Mouse (Mus musculus) limb, embryonic 10.5 days (tissue): ENCODE measurements around the gene Hecw1. TPM values are rescaled to one million over a fixed set of nuclear protein-coding genes. Genes with fewer than 3 reads are reported as not detected.

Experiments used
- DNase-seq: peaks from one replicate; pipeline ENCODE4 v3.0.0-alpha.2; 2017; ENCODE audit warnings: low spot score
- H3K27ac ChIP-seq: fragments of 300-500 bp; sonication (generic); 2 replicates; pipeline ENCODE4 v1.5.1; 2016; ENCODE audit warnings: mild to moderate bottlenecking
- H3K27me3 ChIP-seq: fragments of 300-500 bp; sonication (generic); 2 replicates; pipeline ENCODE4 v1.6.1; 2016; ENCODE audit warnings: low read depth, mild to moderate bottlenecking; ENCODE audit not compliant: poor library complexity, severe bottlenecking
- H3K36me3 ChIP-seq: fragments of 300-500 bp; sonication (generic); 2 replicates; pipeline ENCODE4 v1.6.1; 2016; ENCODE audit warnings: mild to moderate bottlenecking, moderate library complexity
- H3K4me1 ChIP-seq: fragments of 300-500 bp; sonication (generic); 2 replicates; pipeline ENCODE4 v1.6.1; 2016
- H3K4me3 ChIP-seq: fragments of 300-500 bp; sonication (generic); 2 replicates; pipeline ENCODE4 v1.5.1; 2016; ENCODE audit warnings: mild to moderate bottlenecking, moderate library complexity
- H3K9me3 ChIP-seq: fragments of 300-500 bp; sonication (generic); replicated peaks from 2 replicates; pipeline ENCODE4 v1.6.1; 2016; ENCODE audit warnings: mild to moderate bottlenecking
- WGBS: fragments of 180-500 bp; shearing (Covaris S2); methylation state at CpG from one replicate; pipeline ENCODE4 v1.1.7; 2016; 5-methylcytosine and 5-hydroxymethylcytosine counted together
- polyA plus RNA-seq: library from polyadenylated mRNA; unstranded; fragments of >200 nt; fragmentation: Nextera tagmentation; extraction: Ambion mirVana; gene quantifications from 2 replicates; pipeline ENCODE4 v1.2.1, GENCODE M21; 2016

Hecw1 gene
- polyA plus RNA-seq, 1 experiment from 2014 or later: 0.09 TPM

DNA sequence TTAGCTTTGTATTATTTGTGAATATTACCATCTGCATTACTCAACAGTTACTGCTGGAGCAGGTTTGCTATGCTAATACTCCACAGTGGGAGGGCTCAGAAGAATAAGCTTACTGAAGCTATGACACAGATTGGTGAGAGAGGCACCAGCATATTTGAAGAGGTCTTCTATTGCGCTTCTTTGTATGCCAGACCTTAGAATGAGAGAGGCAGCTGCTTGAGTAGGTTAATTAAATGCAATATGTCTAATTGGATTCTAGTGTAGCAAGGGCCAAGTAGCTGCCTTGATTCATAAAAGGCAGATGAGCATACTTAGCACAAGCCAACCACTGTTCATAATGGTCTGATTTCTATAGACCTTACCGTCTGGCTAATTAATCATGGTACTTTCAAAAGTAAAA is 35.2 kb downstream of the Hecw1 start:
- DNase-seq: no peak
- 96% methylated on average over 2 of the region's 2 CpGs for WGBS
- H3K9me3 ChIP-seq: no peaks in the 10 kb centered on the region
- no peak overlapping the region for H3K4me3 ChIP-seq
- no peak overlapping the region for H3K27ac ChIP-seq
- H3K27me3 ChIP-seq: no peaks in the 10 kb centered on the region
- no peaks in the 10 kb centered on the region for H3K4me1 ChIP-seq
- no peaks in the 10 kb centered on the region for H3K36me3 ChIP-seq

DNA sequence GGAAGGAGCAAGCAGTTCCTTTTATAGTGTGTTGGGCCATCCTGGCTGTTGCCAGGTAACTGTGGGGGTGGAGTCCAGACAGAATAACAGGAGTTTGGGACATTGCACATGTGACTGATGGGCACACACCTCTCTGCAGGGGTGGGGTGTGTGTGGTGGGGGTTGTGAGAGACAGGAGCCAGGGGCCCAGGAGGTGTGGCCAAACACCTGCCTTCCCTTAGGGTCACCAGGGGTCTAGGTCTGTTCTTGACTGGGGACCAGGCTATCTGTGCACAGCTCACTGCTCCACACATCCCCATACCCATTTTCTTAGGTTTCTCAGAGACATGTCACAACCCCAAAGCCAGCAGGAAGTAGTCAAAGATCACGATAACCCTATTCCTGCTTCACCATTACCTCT is 51.9 kb downstream of the Hecw1 start:
- H3K36me3 ChIP-seq: no peaks in the 10 kb centered on the region
- DNase-seq: no peak
- no peaks in the 10 kb centered on the region for H3K9me3 ChIP-seq
- 87% methylated on average over 1 of the region's 1 CpGs for WGBS
- no peaks in the 10 kb centered on the region for H3K4me1 ChIP-seq
- no peak overlapping the region for H3K27ac ChIP-seq
- no peak overlapping the region for H3K4me3 ChIP-seq
- H3K27me3 ChIP-seq: no peaks in the 10 kb centered on the region

DNA sequence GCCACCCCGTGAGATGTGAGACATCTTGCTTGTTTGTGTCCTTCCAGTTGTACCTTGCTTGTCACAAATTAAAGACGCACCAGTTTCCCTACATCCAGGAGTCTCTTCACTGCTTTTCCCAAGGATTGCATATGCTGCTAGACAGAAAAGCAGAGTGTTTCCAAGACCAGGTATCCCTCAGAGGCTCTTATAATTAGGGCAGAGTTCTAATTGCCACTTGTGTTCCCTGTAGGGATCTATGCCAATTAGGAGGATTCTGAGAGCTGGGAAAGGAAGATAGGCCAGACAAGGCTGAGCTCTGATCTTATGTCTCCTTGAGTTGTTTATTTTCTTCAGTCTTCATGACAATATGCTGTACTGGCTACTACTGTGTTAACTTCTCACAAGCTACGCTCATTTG is 55.5 kb downstream of the Hecw1 start:
- DNase-seq: no peak
- WGBS: 86% methylated on average over 3 of the region's 3 CpGs

DNA sequence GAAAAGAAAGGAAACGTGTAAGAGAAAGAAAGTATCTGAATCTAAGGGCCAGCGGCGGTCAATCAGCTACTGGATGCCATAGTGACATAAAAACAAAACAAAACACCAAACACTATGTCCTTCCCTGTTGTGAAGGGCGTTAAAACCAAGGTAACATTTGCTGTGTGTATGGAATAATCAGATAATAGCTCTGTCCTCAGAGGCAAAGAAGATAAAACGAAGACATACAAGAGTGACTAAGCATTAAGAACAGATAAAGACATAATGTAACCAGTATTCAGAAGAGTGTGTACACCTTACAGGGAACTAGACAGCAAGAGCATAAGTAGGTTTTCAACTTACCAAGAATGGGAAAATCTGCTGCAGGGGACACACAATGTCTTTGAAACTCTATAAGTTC is 62.0 kb downstream of the Hecw1 start:
- H3K4me1 ChIP-seq: no peaks in the 10 kb centered on the region
- DNase-seq: no peak
- H3K36me3 ChIP-seq: no peaks in the 10 kb centered on the region
- no peak overlapping the region for H3K4me3 ChIP-seq
- H3K27ac ChIP-seq: no peak overlapping the region
- 86% methylated on average over 5 of the region's 5 CpGs for WGBS
- H3K9me3 ChIP-seq: no peaks in the 10 kb centered on the region
- H3K27me3 ChIP-seq: no peaks in the 10 kb centered on the region

More for the DNA sequence above, 55.5 kb downstream of the Hecw1 start:
- no peak overlapping the region for H3K4me3 ChIP-seq
- no peaks in the 10 kb centered on the region for H3K4me1 ChIP-seq
- H3K9me3 ChIP-seq: no peaks in the 10 kb centered on the region
- no peak overlapping the region for H3K27ac ChIP-seq
- no peaks in the 10 kb centered on the region for H3K27me3 ChIP-seq
- H3K36me3 ChIP-seq: no peaks in the 10 kb centered on the region

DNA sequence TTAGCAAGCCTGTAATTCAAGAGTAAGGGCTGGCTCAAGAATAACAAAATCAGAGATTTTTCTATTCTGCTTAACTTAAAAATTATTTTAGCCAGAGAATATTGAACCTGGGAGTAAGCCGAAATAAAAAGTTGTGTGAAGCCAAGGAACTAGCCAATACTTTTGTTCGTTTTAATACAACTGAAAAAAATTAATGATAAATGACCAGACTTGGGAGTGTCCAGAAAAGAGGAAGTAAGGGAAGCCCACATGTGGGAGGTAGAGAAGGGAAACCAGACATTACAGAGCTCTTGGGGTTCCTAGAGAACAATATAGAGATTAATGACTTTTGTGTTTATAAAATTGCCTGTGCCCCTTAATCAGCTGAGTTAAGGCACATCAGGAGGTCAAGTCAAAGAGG is 66.0 kb downstream of the Hecw1 start:
- no peak overlapping the region for H3K4me3 ChIP-seq
- no peaks in the 10 kb centered on the region for H3K36me3 ChIP-seq
- H3K27me3 ChIP-seq: no peaks in the 10 kb centered on the region
- no peak for DNase-seq
- no peaks in the 10 kb centered on the region for H3K9me3 ChIP-seq
- no peaks in the 10 kb centered on the region for H3K4me1 ChIP-seq
- 94% methylated on average over 2 of the region's 2 CpGs for WGBS
- no peak overlapping the region for H3K27ac ChIP-seq

DNA sequence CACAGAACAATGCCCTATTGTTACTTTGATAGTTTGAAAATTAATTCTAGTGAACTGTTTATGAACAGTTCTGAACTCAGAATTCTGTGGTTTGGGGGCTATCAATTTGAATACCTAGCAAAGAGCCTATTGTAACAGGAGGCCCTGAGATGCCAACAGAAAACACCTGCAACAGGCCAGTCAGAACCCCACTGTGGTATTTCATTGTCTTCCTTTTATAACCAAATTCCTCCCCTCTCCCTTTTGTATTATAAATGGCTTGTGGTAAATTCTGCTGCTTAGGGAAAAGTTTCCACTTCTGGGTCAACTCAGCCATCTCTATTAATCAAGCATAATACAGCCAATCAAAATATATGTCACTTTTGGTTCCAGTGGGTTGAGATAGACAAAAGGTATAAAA is 83.5 kb downstream of the Hecw1 start:
- H3K4me1 ChIP-seq: no peaks in the 10 kb centered on the region
- no peak overlapping the region for H3K4me3 ChIP-seq
- H3K9me3 ChIP-seq: no peaks in the 10 kb centered on the region
- no peaks in the 10 kb centered on the region for H3K36me3 ChIP-seq
- no peaks in the 10 kb centered on the region for H3K27me3 ChIP-seq
- DNase-seq: no peak
- no peak overlapping the region for H3K27ac ChIP-seq

DNA sequence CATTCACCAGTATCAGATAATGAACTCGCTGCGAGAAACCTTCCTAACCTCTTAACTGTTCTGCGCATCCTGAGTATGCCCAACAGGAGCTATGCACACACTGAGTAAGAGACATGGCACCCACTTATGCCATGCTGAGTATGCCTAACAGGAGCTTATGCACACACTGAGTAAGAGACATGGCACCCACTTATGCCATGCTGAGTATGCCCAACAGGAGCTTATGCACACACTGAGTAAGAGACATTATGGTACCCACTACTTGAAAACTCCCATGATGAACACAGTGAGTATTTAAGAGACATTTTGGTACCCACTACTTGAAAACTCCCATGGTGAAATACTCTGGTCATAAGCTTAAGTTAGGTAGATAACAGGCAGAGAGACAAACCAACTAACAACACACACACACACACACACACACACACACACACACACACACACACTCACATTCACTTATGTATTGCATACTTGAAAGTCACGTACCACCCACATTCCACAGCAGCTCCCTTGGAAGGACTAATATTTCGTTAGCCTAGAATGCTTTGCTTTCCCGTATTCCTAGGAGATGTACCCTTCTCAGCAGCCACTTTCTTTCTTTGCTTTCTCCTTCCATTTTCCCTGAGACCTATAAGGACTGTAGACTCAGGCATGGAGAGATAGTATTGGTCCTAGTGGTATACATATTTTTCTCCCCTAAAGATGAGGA is 94.0 kb downstream of the Hecw1 start:
- H3K27ac ChIP-seq: no peak overlapping the region
- 93% methylated on average over 6 of the region's 6 CpGs for WGBS
- H3K4me3 ChIP-seq: no peak overlapping the region
- no peaks in the 10 kb centered on the region for H3K27me3 ChIP-seq
- no peak for DNase-seq
- no peaks in the 10 kb centered on the region for H3K9me3 ChIP-seq
- H3K4me1 ChIP-seq: no peaks in the 10 kb centered on the region
- no peaks in the 10 kb centered on the region for H3K36me3 ChIP-seq

DNA sequence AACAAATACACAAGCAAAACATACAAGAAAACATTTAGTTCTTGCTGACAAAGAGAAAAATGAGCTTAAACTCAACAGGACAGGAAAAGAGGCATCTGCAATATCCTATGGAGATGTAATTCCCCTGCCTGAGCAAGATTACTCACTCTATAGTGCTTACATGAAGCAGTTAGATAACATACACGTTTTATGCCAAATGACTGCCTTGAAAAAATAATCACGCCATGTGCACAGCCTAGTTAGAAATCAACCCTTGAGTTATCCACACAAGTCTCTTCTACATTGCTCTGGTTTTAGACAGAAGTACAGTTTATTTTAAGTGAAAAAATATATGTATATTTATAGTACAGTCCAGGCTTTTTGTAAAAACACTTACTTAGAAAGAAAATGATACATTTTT is 98.2 kb downstream of the Hecw1 start:
- no peak overlapping the region for H3K4me3 ChIP-seq
- H3K27ac ChIP-seq: no peak overlapping the region

DNA sequence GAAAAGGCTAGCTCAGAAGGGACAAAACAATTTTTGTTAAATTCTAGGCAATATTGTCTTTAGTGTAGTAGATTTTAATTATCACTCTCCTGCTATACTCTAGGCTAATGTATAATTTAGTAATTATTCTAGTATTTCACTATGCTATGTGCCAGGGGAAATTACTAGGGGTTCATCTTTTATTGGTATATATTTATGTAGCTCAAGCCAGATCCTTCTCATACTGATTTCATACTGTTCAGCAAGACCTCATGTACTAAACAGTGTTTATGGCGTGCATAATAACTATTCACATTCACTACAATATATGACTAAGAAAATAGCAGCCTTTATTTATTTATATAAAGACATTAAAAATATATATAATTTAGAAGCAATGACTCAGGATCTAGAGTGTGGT is 109.6 kb downstream of the Hecw1 start:
- Histone ChIP-seq H3K27ac (no peak overlapping the region), H3K4me3 (no peak overlapping the region), H3K36me3 (no peaks in the 10 kb centered on the region), H3K27me3 (no peaks in the 10 kb centered on the region), H3K4me1 (no peaks in the 10 kb centered on the region), H3K9me3 (no peaks in the 10 kb centered on the region)
- 88% methylated on average over 1 of the region's 1 CpGs for WGBS
- DNase-seq: no peak

More for the DNA sequence above, 98.2 kb downstream of the Hecw1 start:
- no peaks in the 10 kb centered on the region for H3K9me3 ChIP-seq
- no peak for DNase-seq
- H3K27me3 ChIP-seq: no peaks in the 10 kb centered on the region
- 83% methylated on average over 2 of the region's 2 CpGs for WGBS
- no peaks in the 10 kb centered on the region for H3K4me1 ChIP-seq
- no peaks in the 10 kb centered on the region for H3K36me3 ChIP-seq

DNA sequence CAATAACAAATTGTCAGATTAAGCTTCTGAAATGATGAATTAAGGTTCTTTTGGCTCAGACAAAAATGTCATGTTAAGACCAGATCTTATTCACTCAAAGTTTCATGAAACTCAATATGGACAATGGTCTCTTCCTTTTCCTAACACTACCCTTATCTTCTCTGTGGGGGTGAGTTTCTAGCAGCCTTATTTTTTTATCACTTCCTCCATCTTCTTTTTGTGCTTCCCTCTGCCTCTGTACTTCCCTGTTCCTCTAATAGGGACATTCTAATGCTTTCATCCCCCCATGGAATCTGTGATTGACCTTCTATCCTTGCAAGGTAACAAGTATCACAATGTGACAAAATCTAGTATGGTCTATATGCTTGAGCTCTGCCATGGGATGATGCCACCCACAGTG is 148.6 kb downstream of the Hecw1 start:
- H3K36me3 ChIP-seq: no peaks in the 10 kb centered on the region
- H3K4me1 ChIP-seq: no peaks in the 10 kb centered on the region
- H3K9me3 ChIP-seq: no peaks in the 10 kb centered on the region
- H3K4me3 ChIP-seq: no peak overlapping the region
- no peak for DNase-seq
- no peaks in the 10 kb centered on the region for H3K27me3 ChIP-seq
- no peak overlapping the region for H3K27ac ChIP-seq

DNA sequence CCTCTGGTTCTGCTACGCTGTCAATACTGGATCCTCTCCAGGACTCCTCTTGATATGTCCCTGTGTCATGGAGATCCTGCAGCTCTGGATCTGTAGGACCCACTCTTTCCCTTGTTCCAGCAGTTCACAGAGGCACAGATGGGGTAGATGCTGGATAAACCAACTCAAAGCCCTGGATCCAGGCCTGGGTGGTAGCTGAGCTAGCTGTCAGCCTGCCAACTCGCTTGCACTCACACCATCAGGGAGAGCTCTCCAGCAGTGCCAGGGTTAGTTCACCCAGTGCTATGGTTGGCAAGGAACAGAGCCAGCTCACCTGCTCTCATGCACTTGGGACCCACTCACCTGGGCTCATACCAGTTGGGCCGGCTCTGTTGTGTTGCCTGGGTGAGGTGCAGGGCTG is 157.5 kb downstream of the Hecw1 start:
- H3K4me1 ChIP-seq: no peaks in the 10 kb centered on the region
- DNase-seq: no peak
- no peak overlapping the region for H3K27ac ChIP-seq
- no peaks in the 10 kb centered on the region for H3K36me3 ChIP-seq
- 88% methylated on average over 3 of the region's 3 CpGs for WGBS
- H3K4me3 ChIP-seq: no peak overlapping the region
- no peaks in the 10 kb centered on the region for H3K9me3 ChIP-seq
- H3K27me3 ChIP-seq: no peaks in the 10 kb centered on the region

DNA sequence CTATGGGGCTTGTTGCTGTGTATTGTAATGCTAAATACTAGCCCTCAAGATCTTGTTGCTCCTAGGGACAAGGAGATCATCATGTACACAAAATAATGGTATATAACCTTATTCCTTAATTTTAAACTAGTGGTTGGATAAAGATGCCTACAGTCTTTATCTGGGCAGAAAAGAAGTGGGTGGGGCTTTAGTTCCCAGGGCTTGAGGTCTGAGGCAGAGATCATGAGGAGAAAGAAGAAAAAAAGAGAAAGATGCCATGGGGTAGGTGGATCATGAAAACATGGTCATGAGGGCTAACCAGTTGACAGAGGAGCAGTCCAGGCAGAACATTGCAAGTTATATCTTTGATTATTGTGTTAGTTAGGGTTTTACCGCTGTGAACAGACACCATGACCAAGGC is 195.8 kb downstream of the Hecw1 start:
- no peak for DNase-seq
- Histone ChIP-seq H3K9me3 (no peaks in the 10 kb centered on the region), H3K4me3 (no peak overlapping the region), H3K27me3 (no peaks in the 10 kb centered on the region), H3K4me1 (no peaks in the 10 kb centered on the region), H3K36me3 (no peaks in the 10 kb centered on the region), H3K27ac (no peak overlapping the region)
- 96% methylated on average over 1 of the region's 1 CpGs for WGBS

DNA sequence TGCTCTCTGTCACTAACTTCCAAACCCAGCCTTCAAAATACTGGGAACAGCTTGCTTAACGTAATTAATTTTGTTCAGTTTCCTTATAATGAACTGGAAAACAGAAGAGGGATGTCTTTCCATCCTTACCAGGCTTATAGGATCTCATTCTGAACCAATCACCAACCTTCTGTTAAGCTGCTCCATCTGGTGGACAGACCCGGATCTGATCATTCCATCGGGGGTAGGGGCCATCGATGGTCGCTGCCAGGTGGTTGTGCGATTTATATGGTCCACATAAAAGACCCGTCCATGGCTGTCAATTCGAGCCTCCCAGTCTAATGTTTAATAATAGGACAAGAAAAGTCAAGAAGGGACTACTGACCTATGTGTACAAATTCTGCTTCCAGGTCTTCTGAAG is 216.4 kb downstream of the Hecw1 start:
- DNase-seq: no peak
- Histone ChIP-seq H3K27me3 (no peaks in the 10 kb centered on the region), H3K9me3 (no peaks in the 10 kb centered on the region), H3K36me3 (no peaks in the 10 kb centered on the region), H3K4me1 (no peaks in the 10 kb centered on the region), H3K27ac (no peak overlapping the region), H3K4me3 (no peak overlapping the region)
- 23% methylated on average over 8 of the region's 8 CpGs for WGBS

DNA sequence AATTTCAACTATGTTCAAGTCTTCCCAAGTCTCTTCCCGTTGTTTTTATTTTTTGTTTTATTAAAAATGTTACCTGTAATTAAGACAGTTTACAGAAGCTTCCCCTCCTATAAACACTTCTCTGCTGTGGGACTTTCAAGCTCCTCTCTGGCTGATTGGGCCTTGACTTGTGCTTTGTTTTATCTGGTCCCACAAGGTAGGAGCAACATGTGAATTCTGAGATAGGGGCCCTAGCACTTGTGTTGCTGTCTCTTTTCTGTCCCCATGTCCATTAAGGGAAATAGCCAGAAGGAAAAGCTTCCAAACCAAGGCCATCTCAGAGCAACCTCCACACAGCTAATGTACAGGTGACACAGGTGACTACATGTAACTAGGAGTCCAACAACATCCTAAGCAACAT is 218.9 kb downstream of the Hecw1 start:
- no peaks in the 10 kb centered on the region for H3K36me3 ChIP-seq
- no peak overlapping the region for H3K4me3 ChIP-seq
- H3K27ac ChIP-seq: no peak overlapping the region
- WGBS: 88% methylated on average over 1 of the region's 1 CpGs
- no peak for DNase-seq
- no peaks in the 10 kb centered on the region for H3K27me3 ChIP-seq
- H3K4me1 ChIP-seq: no peaks in the 10 kb centered on the region
- H3K9me3 ChIP-seq: no peaks in the 10 kb centered on the region
